Mouse (Mus musculus): ENCODE measurements at regions not wholly inside any gene's neighbourhood (a gene's known extent, or its start where the extent isn't known, plus 50 kb on each side); places are given as distances from the start of the nearest gene placed in this dataset.

DNA sequence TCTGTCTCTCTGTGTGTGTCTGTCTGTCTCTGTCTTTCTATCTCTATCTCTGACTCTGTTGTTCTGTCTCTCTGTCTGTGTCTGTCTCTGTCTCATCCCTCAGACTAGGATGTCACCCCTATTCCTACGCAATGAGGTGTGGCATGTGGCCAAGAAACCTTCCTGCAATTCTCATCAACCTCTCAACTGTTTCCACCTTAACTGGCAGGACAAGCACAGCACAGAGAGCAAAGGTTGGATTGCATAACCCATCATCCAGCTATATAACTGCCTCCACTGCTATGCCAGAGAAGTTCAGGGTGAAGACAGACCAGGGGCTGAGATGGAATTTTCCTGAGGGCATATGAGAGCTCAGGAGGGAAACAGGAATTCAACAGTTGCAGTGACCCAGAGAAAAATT is 60.3 kb upstream of the Cdyl2 start:
- TF ChIP-seq GATA1 (IDR thresholded peaks at IDR 0.05; ENCODE audit: low read length) (no peak), TAL1 (IDR thresholded peaks at IDR 0.05; ENCODE audit: low read length) (no peak)
- no peaks in the 10 kb centered on the region for H3K4me1 ChIP-seq (ENCODE audit: control insufficient read depth)
- no peaks in the 10 kb centered on the region for H3K36me3 ChIP-seq (ENCODE audit: control insufficient read depth)
- H3K4me3 ChIP-seq (replicated peaks): no peak overlapping the region
- H3K9me3 ChIP-seq (ENCODE audit: control insufficient read depth, low read length): peaks cover 22% of the 10 kb centered on the region
- H3K27me3 ChIP-seq (ENCODE audit: control insufficient read depth): no peaks in the 10 kb centered on the region

DNA sequence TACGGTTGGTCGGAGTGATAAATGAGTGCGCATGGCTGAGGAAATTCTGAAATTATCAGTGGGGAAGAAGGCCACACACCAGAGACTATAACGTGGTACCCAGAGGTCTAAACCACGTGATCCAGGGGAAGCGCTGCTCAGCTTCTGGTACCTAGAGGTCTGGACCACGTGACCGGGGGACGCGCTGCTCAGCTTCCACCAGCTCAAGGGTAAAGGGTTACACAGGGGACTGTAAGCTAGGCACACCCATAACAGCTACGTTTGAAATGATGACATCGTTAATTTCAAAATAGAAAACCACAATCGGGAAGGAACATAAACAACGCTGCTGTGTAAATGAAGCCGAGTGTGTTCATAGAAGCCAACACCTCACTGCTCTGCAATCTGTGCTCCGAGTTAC is 57.5 kb upstream of the Cdyl2 start:
- peaks cover 5% of the 10 kb centered on the region; the same call in 1 of the 2 replicates for H3K9me3 ChIP-seq (ENCODE audit: control insufficient read depth, low read length)
- no peaks in the 10 kb centered on the region for H3K36me3 ChIP-seq (ENCODE audit: control insufficient read depth)
- H3K27me3 ChIP-seq (ENCODE audit: control insufficient read depth): no peaks in the 10 kb centered on the region
- H3K4me1 ChIP-seq (ENCODE audit: control insufficient read depth): no peaks in the 10 kb centered on the region
- TF ChIP-seq TAL1 (IDR thresholded peaks at IDR 0.05; ENCODE audit: low read length) (no peak), GATA1 (IDR thresholded peaks at IDR 0.05; ENCODE audit: low read length) (no peak)
- no peak overlapping the region for H3K4me3 ChIP-seq (replicated peaks)
